Mouse (Mus musculus) lung, postnatal 36 days (tissue): ENCODE results near the gene Stard13.

Source experiments
- DNase-seq: peaks from one replicate; pipeline ENCODE4 v3.0.0; 2022; ENCODE audit warnings: mixed read lengths

Gene Stard13

DNA sequence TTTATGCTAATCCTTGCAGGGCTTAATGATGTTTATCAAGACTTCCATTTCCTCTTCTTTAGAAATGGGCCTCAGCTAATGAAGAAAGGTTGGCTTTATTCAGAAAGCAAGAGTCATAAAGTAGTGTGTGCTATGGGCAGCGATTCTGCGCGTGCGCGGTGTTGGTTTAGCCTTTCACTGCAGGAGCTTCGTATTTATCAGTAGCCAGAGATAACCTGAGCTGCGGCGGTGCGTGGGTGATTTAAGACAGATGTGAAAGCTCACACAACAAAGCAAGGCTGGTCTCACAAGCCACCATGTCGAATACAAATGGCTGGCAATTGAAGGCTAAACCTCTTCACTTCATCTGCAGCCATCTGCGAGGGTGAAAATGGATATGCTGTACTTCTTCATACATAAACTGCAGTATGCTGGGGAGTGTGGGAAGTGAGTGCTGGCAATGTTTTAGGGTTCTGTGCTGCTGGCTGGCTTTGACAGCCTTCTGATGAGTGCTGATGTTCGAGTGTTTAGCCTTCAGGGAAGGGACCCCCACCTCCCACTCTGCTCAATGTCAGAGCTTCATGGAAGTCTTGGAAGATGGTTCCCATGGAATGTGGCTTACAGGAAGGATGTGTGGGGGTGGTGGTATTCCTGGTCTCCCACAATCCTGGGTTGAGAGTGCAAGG is 177.2 kb downstream of the Stard13 start:
- DNase-seq: no peak

- DNase-seq: no peak
Measured at GRCm38 (mm10) chr5:151055426-151056090, 178.1 kb downstream of the Stard13 start.

DNA sequence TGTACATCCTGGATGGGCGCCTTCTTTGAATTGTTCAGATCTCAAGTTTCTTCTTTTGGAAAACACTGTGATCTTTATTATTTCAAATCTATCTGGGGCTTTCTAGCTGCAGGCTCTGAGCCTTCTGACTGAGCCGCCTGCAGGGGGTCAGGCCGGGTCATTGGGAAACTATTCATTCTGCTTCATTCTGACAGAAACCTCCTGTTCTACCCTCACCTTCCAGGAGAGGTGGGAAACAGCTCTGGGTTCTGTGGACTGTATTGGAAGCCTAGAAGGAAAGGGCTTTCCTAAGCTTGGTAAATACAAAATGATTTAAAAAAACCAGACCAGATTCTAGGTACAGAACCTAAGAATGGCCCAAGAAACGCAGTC is 178.9 kb downstream of the Stard13 start:
- DNase-seq: no peak

DNA sequence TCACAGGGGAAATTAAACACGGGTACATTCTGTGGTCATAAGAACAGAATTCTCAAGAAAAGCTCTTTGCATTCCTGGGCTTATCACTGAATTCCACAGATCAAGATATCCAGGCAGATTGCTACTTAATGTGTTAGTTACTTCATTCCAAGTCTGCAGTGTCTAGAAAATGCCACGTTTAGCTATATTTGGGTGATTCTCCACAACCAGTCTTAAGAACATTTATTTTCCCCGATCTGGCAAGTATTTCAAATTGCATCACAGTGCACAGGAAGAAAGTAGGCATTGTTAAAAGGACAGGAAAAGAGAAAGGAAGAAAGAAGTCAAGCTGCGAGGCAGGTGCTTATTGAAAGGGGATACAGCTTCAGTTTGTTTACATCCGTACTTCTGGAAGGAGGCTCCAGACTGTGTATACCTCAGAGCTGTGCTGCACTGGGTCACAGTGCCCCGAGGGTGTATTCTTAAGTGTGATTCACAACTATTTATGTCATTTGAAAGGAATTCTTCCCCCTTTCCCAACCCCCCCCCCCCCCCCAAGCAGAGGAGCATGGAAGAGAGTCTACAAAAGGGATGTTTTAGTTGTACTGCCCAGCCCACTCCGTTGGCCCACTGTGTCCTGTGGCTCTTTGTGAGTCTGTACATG is 179.4 kb downstream of the Stard13 start:
- DNase-seq: peak; percentile 40

DNA sequence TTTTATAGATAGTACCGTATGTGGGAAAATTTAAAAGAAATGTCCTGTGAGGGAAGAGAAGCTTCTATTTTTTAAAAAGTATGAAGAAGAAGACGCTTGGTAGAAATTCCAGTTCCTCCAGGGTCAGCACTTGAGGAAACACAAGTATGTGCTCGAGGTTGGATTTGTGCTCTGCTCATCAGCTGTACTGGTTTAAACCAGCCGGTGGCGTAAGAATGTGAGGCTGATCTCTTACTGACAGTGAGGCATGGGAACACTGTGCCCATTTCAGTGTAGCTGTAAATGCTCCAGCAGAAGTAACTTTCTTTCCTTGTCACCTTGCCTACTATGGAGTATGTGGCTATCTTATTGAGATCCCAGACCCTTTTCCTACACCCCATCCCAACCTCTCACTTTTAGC is 180.4 kb downstream of the Stard13 start:
- peak; percentile 70 for DNase-seq

GRCm38 (mm10) chr5:151052331-151052730 is 181.3 kb downstream of the Stard13 start:
- no peak for DNase-seq

GRCm38 (mm10) chr5:151047488-151047887 is 186.1 kb downstream of the Stard13 start:
- peak; percentile 60 for DNase-seq

DNA sequence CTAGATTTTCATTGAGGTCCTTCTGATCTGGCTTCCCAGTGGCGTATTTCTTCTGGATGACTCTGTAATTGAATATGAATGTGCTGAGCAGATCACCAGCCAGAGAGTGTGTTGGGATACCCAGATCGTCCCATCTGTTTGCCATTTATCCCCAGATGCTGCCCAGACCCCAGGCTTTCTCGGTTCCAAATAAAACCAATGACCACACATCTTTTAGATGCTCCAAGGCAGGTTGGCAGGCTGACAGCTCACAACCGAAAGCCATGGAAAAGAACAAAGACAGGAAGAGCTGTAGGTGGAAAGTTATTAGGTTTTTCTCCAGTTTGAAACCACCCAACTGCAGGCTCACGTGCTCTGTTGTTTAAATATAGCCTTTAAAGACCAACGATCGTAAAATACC is 186.7 kb downstream of the Stard13 start:
- peak; percentile 59 for DNase-seq

DNA sequence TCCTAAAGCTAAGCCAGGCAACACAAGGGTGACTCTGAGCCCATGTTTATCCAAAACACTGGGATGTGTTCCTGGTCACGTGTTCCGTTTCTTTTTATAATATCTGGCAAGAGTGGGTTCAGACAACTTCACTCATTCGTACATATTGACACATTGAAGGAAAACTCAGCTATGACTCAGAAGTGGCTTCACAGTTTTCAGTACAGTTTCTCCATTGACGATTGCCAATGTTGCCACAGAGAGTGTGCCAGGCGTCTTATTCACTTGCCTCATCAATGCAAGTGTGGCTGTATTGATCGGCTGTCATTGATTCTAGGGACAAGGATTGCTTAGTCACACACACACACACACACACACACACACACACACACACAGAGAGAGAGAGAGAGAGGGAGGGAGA is 187.5 kb downstream of the Stard13 start:
- DNase-seq: no peak

DNA sequence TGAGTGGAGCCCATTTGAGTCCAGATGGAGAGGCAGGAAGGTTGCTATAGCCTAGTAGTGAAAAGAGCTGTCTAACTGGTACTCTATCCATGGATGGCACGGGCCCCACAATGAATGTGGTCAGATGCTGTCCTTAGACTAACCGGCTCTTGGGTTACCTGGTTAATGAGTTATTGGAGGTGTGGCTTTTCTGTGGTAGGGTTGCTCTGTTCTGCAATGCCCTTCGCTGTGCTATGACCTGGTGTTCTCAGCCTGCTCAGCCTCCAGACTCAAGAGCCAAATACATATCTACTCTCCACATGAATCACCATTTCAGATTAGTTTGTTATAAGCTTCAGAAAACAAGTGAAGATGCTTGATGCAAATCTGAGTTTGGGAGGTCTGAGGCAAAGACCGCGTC is 190.7 kb downstream of the Stard13 start:
- DNase-seq: no peak

- no peak for DNase-seq
Measured at GRCm38 (mm10) chr5:151037871-151038270, 195.8 kb downstream of the Stard13 start.

- no peak for DNase-seq
Measured at GRCm38 (mm10) chr5:151034715-151035512, 198.7 kb downstream of the Stard13 start.

- DNase-seq: no peak
Measured at GRCm38 (mm10) chr5:151028906-151029305, 204.7 kb downstream of the Stard13 start.

DNA sequence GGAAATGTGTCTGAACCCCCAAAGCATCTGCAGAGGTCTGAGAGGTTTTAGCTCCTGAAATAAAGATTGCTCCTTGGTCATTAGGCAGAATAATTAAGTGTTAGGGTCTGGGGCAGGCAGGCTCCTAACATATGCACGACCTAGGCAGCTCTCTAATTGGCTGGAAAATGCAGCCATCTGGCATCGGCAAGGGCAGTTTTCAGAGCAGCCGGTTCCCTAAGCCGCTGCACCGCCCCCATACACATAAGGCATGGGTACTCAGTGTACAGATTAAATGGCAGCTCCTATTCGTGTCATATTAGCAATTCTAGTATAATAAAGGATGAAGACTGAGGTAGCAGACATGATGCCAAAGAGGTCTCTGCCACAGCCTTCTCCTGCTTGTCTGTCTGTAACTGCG is 206.5 kb downstream of the Stard13 start:
- DNase-seq: no peak

- no peak for DNase-seq
Measured at GRCm38 (mm10) chr5:151026069-151026468, 207.6 kb downstream of the Stard13 start.

- no peak for DNase-seq
Measured at GRCm38 (mm10) chr5:151024483-151024882, 209.2 kb downstream of the Stard13 start.

DNA sequence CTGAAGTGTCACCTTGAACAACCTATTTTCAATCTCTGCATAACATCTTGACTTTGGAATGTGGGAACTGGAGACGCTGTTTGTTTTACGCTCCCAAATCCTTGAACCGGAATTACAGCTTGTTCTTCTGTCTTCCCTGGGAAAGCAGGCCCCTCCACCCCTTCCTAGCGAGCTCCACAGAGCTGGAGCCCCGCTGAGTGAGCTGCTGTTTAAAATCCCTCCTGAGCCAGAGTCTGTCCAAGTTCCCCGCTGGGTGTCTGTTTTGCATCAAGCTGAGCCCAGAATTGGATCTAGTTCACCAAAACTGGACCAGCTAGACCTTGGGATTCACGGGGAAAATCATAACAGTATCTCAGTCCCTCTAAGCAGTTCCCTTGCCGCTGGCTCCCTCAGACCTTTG is 210.2 kb downstream of the Stard13 start:
- peak; percentile 45 for DNase-seq

- DNase-seq: no peak
Measured at GRCm38 (mm10) chr5:151022939-151023338, 210.7 kb downstream of the Stard13 start.

DNA sequence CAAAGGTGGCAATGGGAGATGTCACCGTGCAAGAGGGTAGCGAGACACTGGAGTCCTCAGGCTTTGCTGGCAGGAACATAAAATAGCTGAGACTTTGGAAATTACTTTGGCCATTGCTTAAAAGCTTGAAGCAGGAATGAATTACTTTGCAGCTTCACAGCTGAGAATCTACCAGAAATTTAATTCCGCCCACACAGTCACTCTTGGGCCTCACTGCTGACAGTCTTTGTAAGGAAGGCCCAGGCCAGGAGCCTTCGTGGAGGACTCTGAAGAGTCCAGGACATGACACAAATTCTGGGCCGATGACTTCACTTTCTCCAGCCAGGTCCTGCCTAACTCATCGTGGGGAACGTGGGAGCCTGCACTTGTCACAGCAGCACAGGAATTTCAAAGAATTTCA is 211.6 kb downstream of the Stard13 start:
- DNase-seq: no peak

DNA sequence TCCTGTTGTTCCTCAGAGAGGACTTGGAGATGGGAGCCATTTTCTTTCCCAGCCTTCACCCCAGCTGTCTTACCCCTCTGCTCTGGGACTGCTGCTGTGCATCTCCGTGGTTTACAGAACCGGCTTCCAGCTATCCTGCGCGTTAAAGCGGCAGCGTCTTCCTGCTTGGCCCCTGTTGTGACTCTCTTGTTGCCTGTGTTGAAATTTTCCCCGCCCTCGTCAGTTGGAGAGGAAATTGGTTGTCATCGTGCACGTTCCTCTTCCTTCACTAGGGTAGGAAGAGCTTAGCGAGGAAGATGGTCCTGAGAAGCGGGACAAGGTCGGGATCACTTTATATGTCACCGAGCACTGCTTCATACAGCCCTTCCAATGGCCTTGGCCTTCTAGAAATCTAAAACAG is 212.8 kb downstream of the Stard13 start:
- DNase-seq: peak; percentile 32

GRCm38 (mm10) chr5:151020031-151020820 is 213.4 kb downstream of the Stard13 start:
- DNase-seq: no peak

DNA sequence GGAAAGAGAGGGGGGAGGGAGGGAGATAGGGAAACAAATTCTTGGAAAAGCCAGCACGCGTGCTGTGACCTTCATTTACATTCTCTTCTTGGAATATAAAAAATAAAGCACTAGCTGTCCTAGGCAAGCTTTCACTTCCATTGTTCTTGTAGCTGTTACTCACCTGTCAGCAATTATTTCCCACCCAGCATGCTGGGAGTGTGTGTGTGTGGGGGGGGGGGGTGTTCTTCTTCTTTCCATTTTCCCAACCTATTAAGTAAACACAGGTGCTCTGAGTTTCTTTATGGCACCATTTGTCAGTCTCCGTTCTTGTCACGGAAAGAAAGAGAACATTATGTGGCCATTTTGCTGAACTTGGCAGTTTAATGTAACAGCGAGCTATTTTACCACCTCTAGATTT is 214.7 kb downstream of the Stard13 start:
- DNase-seq: no peak

DNA sequence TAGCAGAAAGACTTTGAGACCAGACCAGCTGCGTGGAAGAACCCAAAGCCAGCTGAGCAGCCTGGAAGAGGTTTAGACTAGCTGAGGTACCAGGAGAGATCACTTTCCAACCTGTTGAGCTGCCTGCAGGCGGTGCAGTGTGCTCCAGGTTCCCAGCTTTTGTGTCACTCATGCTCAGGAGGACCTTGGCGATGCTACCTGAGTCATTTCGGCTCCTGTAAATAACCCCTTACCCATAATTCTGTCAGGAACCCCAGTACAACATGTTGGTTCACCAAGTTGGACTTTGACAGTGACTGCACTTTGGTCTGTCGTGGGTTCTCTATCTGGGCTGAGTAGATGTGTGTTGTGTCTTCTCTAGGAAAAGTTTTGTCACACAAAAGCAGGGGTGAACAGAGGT is 215.2 kb downstream of the Stard13 start:
- no peak for DNase-seq
